Mouse (Mus musculus): ENCODE measurements around the gene Gdf10. TPM values are rescaled to one million over a fixed set of nuclear protein-coding genes. Genes with fewer than 3 reads are reported as not detected.

Gdf10 gene
- total and polyA plus RNA-seq, 3 experiments, result not detected

GRCm38 (mm10) chr14:33895777-33896176 lies 27.6 kb upstream of the Gdf10 start:
- H3K4me1 ChIP-seq (ENCODE audit: control insufficient read depth in 1 of 2, insufficient read depth in 2 of 2, low read length in 2 of 2), result no peaks in the 10 kb centered on the region

GRCm38 (mm10) chr14:33896628-33897300 lies 26.6 kb upstream of the Gdf10 start:
- H3K4me3 ChIP-seq (ENCODE audit: control insufficient read depth in 1 of 2, insufficient read depth in 1 of 2, low read depth in 2 of 2, low read length in 2 of 2), result no peak overlapping the region
- no peak overlapping the region for H3K27ac ChIP-seq (ENCODE audit: control insufficient read depth, low read depth, low read length)
- no peaks in the 10 kb centered on the region for H3K9me3 ChIP-seq (replicated peaks; ENCODE audit: insufficient read depth, low read length)
- TF ChIP-seq MYC (IDR thresholded peaks at IDR 0.05; ENCODE audit: low read depth, low read length) (no peak), EP300 (IDR thresholded peaks at IDR 0.05; ENCODE audit: low read depth in 1 of 2, low read length in 2 of 2) (no peak), BHLHE40 (IDR thresholded peaks at IDR 0.05; ENCODE audit: borderline replicate concordance, low read depth, low read length) (no peak), GATA1 (IDR thresholded peaks at IDR 0.05; ENCODE audit: low read depth, low read length) (no peak)
- no peaks in the 10 kb centered on the region for H3K36me3 ChIP-seq (ENCODE audit: control insufficient read depth in 1 of 2, insufficient read depth in 2 of 2, low read length in 2 of 2)
- H3K79me2 ChIP-seq (ENCODE audit: control insufficient read depth, insufficient read depth, low read length, poor library complexity), result no peaks in the 10 kb centered on the region
- H3K4me1 ChIP-seq (ENCODE audit: control insufficient read depth in 1 of 2, insufficient read depth in 2 of 2, low read length in 2 of 2), result no peaks in the 10 kb centered on the region
- no peak overlapping the region for H3K9ac ChIP-seq (ENCODE audit: control insufficient read depth, low read depth, low read length, poor library complexity, severe bottlenecking)
- H3K27me3 ChIP-seq (ENCODE audit: control insufficient read depth in 1 of 2, insufficient read depth in 2 of 2, low read length in 2 of 2), result no peaks in the 10 kb centered on the region
- DNase-seq (ENCODE audit: low read depth, low spot score), result no peak

More at GRCm38 (mm10) chr14:33895777-33896176, 27.6 kb upstream of the Gdf10 start:
- Histone ChIP-seq H3K27me3 (ENCODE audit: control insufficient read depth in 1 of 2, insufficient read depth in 2 of 2, low read length in 2 of 2) (no peaks in the 10 kb centered on the region), H3K9ac (ENCODE audit: control insufficient read depth, low read depth, low read length, poor library complexity, severe bottlenecking) (no peak overlapping the region), H3K9me3 (replicated peaks; ENCODE audit: insufficient read depth, low read length) (no peaks in the 10 kb centered on the region), H3K36me3 (ENCODE audit: control insufficient read depth in 1 of 2, insufficient read depth in 2 of 2, low read length in 2 of 2) (no peaks in the 10 kb centered on the region), H3K27ac (ENCODE audit: control insufficient read depth, low read depth, low read length) (no peak overlapping the region), H3K79me2 (ENCODE audit: control insufficient read depth, insufficient read depth, low read length, poor library complexity) (no peaks in the 10 kb centered on the region), H3K4me3 (ENCODE audit: control insufficient read depth in 1 of 2, insufficient read depth in 1 of 2, low read depth in 2 of 2, low read length in 2 of 2) (no peak overlapping the region)
- TF ChIP-seq MYC (IDR thresholded peaks at IDR 0.05; ENCODE audit: low read depth, low read length) (no peak), MYB (IDR thresholded peaks at IDR 0.05; ENCODE audit: low read depth, low read length) (no peak), ZC3H11A (IDR thresholded peaks at IDR 0.05; ENCODE audit: low read depth, low read length) (no peak), NELFE (IDR thresholded peaks at IDR 0.05; ENCODE audit: low read depth, low read length) (no peak), CHD1 (IDR thresholded peaks at IDR 0.05; ENCODE audit: low read depth, low read length) (no peak), ETS1 (IDR thresholded peaks at IDR 0.05; ENCODE audit: low read depth, low read length) (no peak), ZKSCAN1 (IDR thresholded peaks at IDR 0.05; ENCODE audit: low read depth, low read length) (no peak), SMC3 (IDR thresholded peaks at IDR 0.05; ENCODE audit: low read depth, low read length) (no peak), E2F4 (IDR thresholded peaks at IDR 0.05; ENCODE audit: borderline replicate concordance, low read depth, low read length) (no peak)
- DNase-seq (ENCODE audit: low read depth, low spot score), result no peak

GRCm38 (mm10) chr14:33902783-33903182 lies 20.6 kb upstream of the Gdf10 start:
- H3K9ac ChIP-seq (ENCODE audit: control insufficient read depth, low read depth, low read length, poor library complexity, severe bottlenecking), result no peak overlapping the region
- DNase-seq (ENCODE audit: low read depth, low spot score), result no peak
- H3K36me3 ChIP-seq (ENCODE audit: control insufficient read depth in 1 of 2, insufficient read depth in 2 of 2, low read length in 2 of 2), result no peaks in the 10 kb centered on the region
- H3K27ac ChIP-seq (ENCODE audit: control insufficient read depth, low read depth, low read length), result no peak overlapping the region
- no peak for TF ChIP-seq MAX (IDR thresholded peaks at IDR 0.05; ENCODE audit: low read length)
- TF ChIP-seq CTCF (IDR thresholded peaks at IDR 0.05 in 2 of 3, conservative IDR thresholded peaks at IDR 0.05 in 1 of 3; ENCODE audit: control insufficient read depth in 1 of 3, insufficient read depth in 1 of 3, low read depth in 2 of 3, low read length in 3 of 3, poor library complexity in 1 of 3, severe bottlenecking in 1 of 3), result no peak
- TF ChIP-seq HCFC1 (IDR thresholded peaks at IDR 0.05; ENCODE audit: low read depth, low read length), result no peak
- TF ChIP-seq TCF12 (IDR thresholded peaks at IDR 0.05; ENCODE audit: low read depth, low read length), result no peak
- TF ChIP-seq UBTF (IDR thresholded peaks at IDR 0.05; ENCODE audit: borderline replicate concordance, insufficient read depth, low read depth, low read length), result no peak
- no peak for TF ChIP-seq ELF1 (IDR thresholded peaks at IDR 0.05; ENCODE audit: low read depth, low read length)
- TF ChIP-seq RAD21 (IDR thresholded peaks at IDR 0.05; ENCODE audit: low read depth, low read length), result no peak
- TF ChIP-seq BHLHE40 (IDR thresholded peaks at IDR 0.05; ENCODE audit: borderline replicate concordance, low read depth, low read length), result no peak
- no peak for TF ChIP-seq TAL1 (IDR thresholded peaks at IDR 0.05; ENCODE audit: low read length)
- no peaks in the 10 kb centered on the region for H3K9me3 ChIP-seq (replicated peaks; ENCODE audit: insufficient read depth, low read length)
- H3K79me2 ChIP-seq (ENCODE audit: control insufficient read depth, insufficient read depth, low read length, poor library complexity), result no peaks in the 10 kb centered on the region
- no peaks in the 10 kb centered on the region for H3K27me3 ChIP-seq (ENCODE audit: control insufficient read depth in 1 of 2, insufficient read depth in 2 of 2, low read length in 2 of 2)
- H3K4me1 ChIP-seq (ENCODE audit: control insufficient read depth in 1 of 2, insufficient read depth in 2 of 2, low read length in 2 of 2), result no peaks in the 10 kb centered on the region
- H3K4me3 ChIP-seq (ENCODE audit: control insufficient read depth in 1 of 2, insufficient read depth in 1 of 2, low read depth in 2 of 2, low read length in 2 of 2), result no peak overlapping the region

Data from MEL (cell line).